Mouse (Mus musculus): Measurements from ENCODE around the gene Tlr4. TPM values are rescaled to one million over a fixed set of nuclear protein-coding genes. Genes with fewer than 3 reads are reported as not detected.
A peak's percentile ranks its signal among the peaks of the same experiment; 100 is the strongest.

Tlr4 gene
- 0.33 and 0.52 TPM in 2 replicates for polyA plus RNA-seq (2012; rRNA removed)

GRCm38 (mm10) chr4:66827463-66828162 is at the start of gene Tlr4:
Gene Tlr4 (plus strand): TSS chr4:66827584.
- DNase-seq (ENCODE audit: low read depth, low spot score), result peak; percentile 91
- WGBS, result 2% methylated on average over 11 of the region's 11 CpGs

GRCm38 (mm10) chr4:66794283-66794682 is 33.1 kb upstream of the Tlr4 start:
- 74% methylated on average over 2 of the region's 2 CpGs for WGBS
- no peak for DNase-seq (ENCODE audit: low read depth, low spot score)

- no peak for DNase-seq (ENCODE audit: low read depth, low spot score)
- WGBS, result 91% methylated on average over 2 of the region's 2 CpGs
These were observed 30.7 kb upstream of the Tlr4 start for GRCm38 (mm10) chr4:66796683-66797082.

GRCm38 (mm10) chr4:66804552-66805301 is 22.7 kb upstream of the Tlr4 start:
- DNase-seq (ENCODE audit: low read depth, low spot score), result no peak
- 28% methylated on average over 4 of the region's 4 CpGs for WGBS

- DNase-seq (ENCODE audit: low read depth, low spot score), result no peak
These were observed 21.6 kb upstream of the Tlr4 start for GRCm38 (mm10) chr4:66805747-66806146.

GRCm38 (mm10) chr4:66816364-66817026 is 10.9 kb upstream of the Tlr4 start:
- WGBS, result 65% methylated on average over 3 of the region's 3 CpGs
- DNase-seq (ENCODE audit: low read depth, low spot score), result no peak

GRCm38 (mm10) chr4:66821171-66821570 is 6.2 kb upstream of the Tlr4 start:
- 60% methylated on average over 2 of the region's 2 CpGs for WGBS
- DNase-seq (ENCODE audit: low read depth, low spot score), result no peak

GRCm38 (mm10) chr4:66821764-66822163 is 5.6 kb upstream of the Tlr4 start:
- no peak for DNase-seq (ENCODE audit: low read depth, low spot score)
- 81% methylated on average over 3 of the region's 3 CpGs for WGBS

GRCm38 (mm10) chr4:66828163-66828668 is 832 bp downstream of the Tlr4 start:
- WGBS, result 8% methylated on average over 6 of the region's 6 CpGs
- DNase-seq (ENCODE audit: low read depth, low spot score), result no peak

- DNase-seq (ENCODE audit: low read depth, low spot score), result peak; percentile 60
- 7% methylated on average over 5 of the region's 5 CpGs for WGBS
These were observed 1.3 kb downstream of the Tlr4 start for GRCm38 (mm10) chr4:66828686-66829085.

GRCm38 (mm10) chr4:66838071-66838470 is 10.7 kb downstream of the Tlr4 start:
- 79% methylated on average over 2 of the region's 2 CpGs for WGBS
- no peak for DNase-seq (ENCODE audit: low read depth, low spot score)

GRCm38 (mm10) chr4:66843255-66843654 is 15.9 kb downstream of the Tlr4 start:
- WGBS, result 80% methylated on average over 1 of the region's 1 CpGs
- no peak for DNase-seq (ENCODE audit: low read depth, low spot score)

GRCm38 (mm10) chr4:66852011-66852410 is 24.6 kb downstream of the Tlr4 start:
- DNase-seq (ENCODE audit: low read depth, low spot score), result no peak
- WGBS, result 21% methylated on average over 3 of the region's 3 CpGs

GRCm38 (mm10) chr4:66856992-66857391 is 29.6 kb downstream of the Tlr4 start:
- 88% methylated on average over 1 of the region's 1 CpGs for WGBS

GRCm38 (mm10) chr4:66869919-66870318 is 42.5 kb downstream of the Tlr4 start:
- 80% methylated on average over 7 of the region's 7 CpGs for WGBS
- DNase-seq (ENCODE audit: low read depth, low spot score), result no peak

More at GRCm38 (mm10) chr4:66856992-66857391, 29.6 kb downstream of the Tlr4 start:
- no peak for DNase-seq (ENCODE audit: low read depth, low spot score)

- no peak for DNase-seq (ENCODE audit: low read depth, low spot score)
- WGBS, result 82% methylated on average over 5 of the region's 5 CpGs
These were observed 44.6 kb downstream of the Tlr4 start for GRCm38 (mm10) chr4:66872026-66872425.

- DNase-seq (ENCODE audit: low read depth, low spot score), result no peak
These were observed 46.0 kb downstream of the Tlr4 start for GRCm38 (mm10) chr4:66873342-66873741.

GRCm38 (mm10) chr4:66875751-66876150 is 48.4 kb downstream of the Tlr4 start:
- no peak for DNase-seq (ENCODE audit: low read depth, low spot score)
- 54% methylated on average over 4 of the region's 4 CpGs for WGBS

GRCm38 (mm10) chr4:66877609-66878008 is 50.2 kb downstream of the Tlr4 start:
- DNase-seq (ENCODE audit: low read depth, low spot score), result no peak
- 73% methylated on average over 11 of the region's 11 CpGs for WGBS

GRCm38 (mm10) chr4:66881496-66881895 is 54.1 kb downstream of the Tlr4 start:
- 87% methylated on average over 1 of the region's 1 CpGs for WGBS
- no peak for DNase-seq (ENCODE audit: low read depth, low spot score)

All from large intestine, adult 2 months (tissue).